In genomic region chr9:32698766-32699165, GRCm38 (mm10) we compare ENCODE assay signal across 11 mouse cellular contexts.
DNase-seq lines count a peak whose midpoint lies in the region; ATAC-seq and TF ChIP-seq lines count a peak whose summit lies in the region.
"Had no signal": no experiment of that assay in that cellular context is flagged by ENCODE, and none has a peak within 500 bp of the region (broad histone marks: within the 10 kb centered on the region; RNA-seq: fewer than 3 reads in every experiment).

No protein-coding gene starts in this region.

- 77% methylated on average over 4 of the region's 4 CpGs for WGBS in kidney, postnatal 0 days
- 76% methylated on average over 4 of the region's 4 CpGs for WGBS in embryonic facial prominence, embryonic 13.5 days
- WGBS in liver, embryonic 12.5 days (ENCODE audit: insufficient replicate concordance): 58% methylated on average over 4 of the region's 4 CpGs

- no peaks in the 10 kb centered on the region for H3K36me3 ChIP-seq in kidney, postnatal 0 days (ENCODE audit: insufficient read depth, low read length)
- H3K36me3 ChIP-seq in embryonic facial prominence, embryonic 13.5 days: no peaks in the 10 kb centered on the region
- no peaks in the 10 kb centered on the region for H3K36me3 ChIP-seq in liver, embryonic 12.5 days

- H3K27me3 ChIP-seq in kidney, postnatal 0 days (ENCODE audit: insufficient read depth, low read length): no peaks in the 10 kb centered on the region
- H3K27me3 ChIP-seq in embryonic facial prominence, embryonic 13.5 days: no peaks in the 10 kb centered on the region; the same call in 1 of the 2 replicates
- peaks cover 24% of the 10 kb centered on the region for H3K27me3 ChIP-seq in liver, embryonic 12.5 days (replicated peaks)
- H3K27me3 ChIP-seq: Patski had no signal

- H3K27ac ChIP-seq in kidney, postnatal 0 days: no peak overlapping the region
- peak overlapping the region; percentile 80 for H3K27ac ChIP-seq in brown adipose tissue, adult 24 weeks (replicated peaks; ENCODE audit: low read depth, low read length)
- H3K27ac ChIP-seq in embryonic facial prominence, embryonic 13.5 days: no peak overlapping the region
- H3K27ac ChIP-seq in liver, embryonic 12.5 days: no peak overlapping the region

- TF ChIP-seq CTCF in kidney, postnatal 0 days (IDR thresholded peaks at IDR 0.05; ENCODE audit: low read depth): no peak

- H3K4me2 ChIP-seq in kidney, postnatal 0 days (ENCODE audit: low read length): peak overlapping the region; percentile 47
- H3K4me2 ChIP-seq in embryonic facial prominence, embryonic 13.5 days: peak overlapping the region; percentile 46
- H3K4me2 ChIP-seq in liver, embryonic 12.5 days: peak overlapping the region; percentile 19

- peak overlapping the region; percentile 20; the same call in 1 of the 2 replicates for H3K4me3 ChIP-seq in kidney, postnatal 0 days (replicated peaks; ENCODE audit: low read depth, low read length)
- H3K4me3 ChIP-seq in brown adipose tissue, adult 24 weeks (ENCODE audit: insufficient read depth, low read depth, low read length): peak overlapping the region; percentile 53
- peak overlapping the region; percentile 12; the same call in 1 of the 2 replicates for H3K4me3 ChIP-seq in embryonic facial prominence, embryonic 13.5 days
- 0 out of 2 replicates have a peak overlapping the region, but pooled peaks have one; percentile 2 for H3K4me3 ChIP-seq in liver, embryonic 12.5 days
- H3K4me3 ChIP-seq: erythroblast, embryonic 14.5 days had no signal

- no peaks in the 10 kb centered on the region for H3K9me3 ChIP-seq in kidney, postnatal 0 days (replicated peaks; ENCODE audit: low read length)
- no peaks in the 10 kb centered on the region for H3K9me3 ChIP-seq in embryonic facial prominence, embryonic 13.5 days
- H3K9me3 ChIP-seq in liver, embryonic 12.5 days (replicated peaks): no peaks in the 10 kb centered on the region

- 0 out of 2 replicates have a peak, but pooled peaks cover 11% of the 10 kb centered on the region for H3K4me1 ChIP-seq in kidney, postnatal 0 days (replicated peaks; ENCODE audit: insufficient read depth, low read length)
- peaks cover 11% of the 10 kb centered on the region; the same call in 1 of the 2 replicates for H3K4me1 ChIP-seq in brown adipose tissue, adult 24 weeks (ENCODE audit: control insufficient read depth, insufficient read depth, insufficient read length, low read length)
- H3K4me1 ChIP-seq in embryonic facial prominence, embryonic 13.5 days: peaks cover 53% of the 10 kb centered on the region
- H3K4me1 ChIP-seq in liver, embryonic 12.5 days: peaks cover 16% of the 10 kb centered on the region

- H3K9ac ChIP-seq in kidney, postnatal 0 days (ENCODE audit: low read depth, low read length): no peak overlapping the region
- H3K9ac ChIP-seq in embryonic facial prominence, embryonic 13.5 days: 0 out of 2 replicates have a peak overlapping the region, but pooled peaks have one; percentile 21
- no peak overlapping the region for H3K9ac ChIP-seq in liver, embryonic 12.5 days

- ATAC-seq in kidney, postnatal 0 days (replicated peaks; ENCODE audit: low FRiP score, low read depth): no peak
- ATAC-seq in embryonic facial prominence, embryonic 13.5 days (ENCODE audit: insufficient number of reproducible peaks, insufficient read depth, low FRiP score, low TSS enrichment, low read depth): no peak
- ATAC-seq in liver, embryonic 12.5 days: no peak
- no peak for ATAC-seq in frontal cortex, adult (ENCODE audit: low TSS enrichment)
- ATAC-seq in granulocyte monocyte progenitor cell, adult 5-6 weeks (replicated peaks; ENCODE audit: poor library complexity, severe bottlenecking): no peak
- ATAC-seq: inflammation-experienced regulatory T-cells, adult 6 months; Patski had no signal

- DNase-seq in kidney, postnatal 0 days (ENCODE audit: low spot score): no peak
- DNase-seq in kidney, postnatal 4 days: no peak
- DNase-seq: lung, postnatal 36 days had no signal

Comparison
In these comparisons a context has a peak if more than half of its experiments do, and no peak if none do; other contexts are left out.
1. H3K4me3 ChIP-seq: peak in every context shown above with its lines; median percentile 53 in brown adipose tissue, adult 24 weeks; 20 in kidney, postnatal 0 days; 12 in embryonic facial prominence, embryonic 13.5 days; 2 in liver, embryonic 12.5 days.